Mouse (Mus musculus): ENCODE data around the gene Wrap73.

Gene Wrap73

DNA sequence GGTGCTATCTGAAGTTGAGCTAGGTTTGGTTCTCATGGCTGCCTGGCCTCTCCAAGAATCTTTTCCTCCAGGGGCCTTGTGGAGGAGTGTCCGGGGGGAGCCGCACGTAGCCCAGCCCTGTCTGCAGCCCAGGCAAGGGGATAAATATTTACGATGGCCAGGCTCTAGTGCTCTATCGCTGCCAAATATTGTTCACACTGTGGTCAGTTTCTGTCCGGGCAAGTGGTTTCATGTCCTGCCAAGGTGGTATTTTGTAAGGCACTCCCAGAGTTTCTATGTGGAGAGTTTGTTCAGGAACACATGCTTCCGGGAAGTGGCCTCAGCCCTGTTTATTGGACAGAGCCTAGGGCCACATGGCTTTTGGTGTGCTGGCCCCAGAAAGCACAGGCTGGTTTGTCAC lies 38.8 kb downstream of the Wrap73 start:
- no peak for DNase-seq (ENCODE audit: low spot score in 2 of 2)

DNA sequence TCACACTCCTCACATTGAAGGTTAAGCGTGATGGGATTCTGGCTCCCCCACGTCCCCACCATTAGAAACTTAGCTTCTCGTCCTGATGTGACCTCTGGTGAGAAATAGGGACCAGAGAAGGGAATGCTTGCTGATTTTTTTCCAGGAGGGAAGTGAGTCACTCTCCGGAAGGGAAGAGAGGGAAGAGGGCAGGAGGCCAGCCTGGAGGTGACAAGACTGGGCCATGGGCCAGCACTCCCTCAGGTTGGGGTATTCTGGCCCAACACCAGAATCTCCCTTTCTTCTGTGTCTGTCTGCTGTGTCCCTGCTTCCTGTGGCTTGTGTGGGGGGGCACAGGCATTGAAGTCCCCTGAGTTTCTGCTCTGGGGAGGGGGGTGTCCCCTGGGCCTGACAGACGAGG lies 41.4 kb downstream of the Wrap73 start:
- no peak for DNase-seq (ENCODE audit: low spot score in 2 of 2)

DNA sequence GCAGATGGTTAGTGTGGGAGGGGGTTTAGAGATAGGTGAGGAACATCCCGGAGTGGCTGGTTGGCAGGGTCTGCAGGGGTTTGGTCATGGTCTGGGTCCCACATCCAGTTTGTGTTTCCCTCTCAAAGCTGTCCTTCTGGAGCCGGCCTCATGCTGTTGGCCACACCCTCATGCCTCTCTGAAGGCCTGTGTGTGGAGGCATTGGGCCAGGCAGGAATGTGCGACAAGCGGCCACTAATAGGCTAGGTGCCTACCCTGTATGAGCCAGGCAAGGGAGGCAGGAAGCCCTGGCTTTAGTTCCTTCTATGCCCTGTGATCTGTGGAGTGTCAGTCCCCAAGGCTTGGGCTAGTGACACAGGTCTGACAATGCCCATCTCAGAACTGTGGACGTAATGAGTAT lies 42.8 kb downstream of the Wrap73 start:
- no peak for DNase-seq (ENCODE audit: low spot score in 2 of 2)

DNA sequence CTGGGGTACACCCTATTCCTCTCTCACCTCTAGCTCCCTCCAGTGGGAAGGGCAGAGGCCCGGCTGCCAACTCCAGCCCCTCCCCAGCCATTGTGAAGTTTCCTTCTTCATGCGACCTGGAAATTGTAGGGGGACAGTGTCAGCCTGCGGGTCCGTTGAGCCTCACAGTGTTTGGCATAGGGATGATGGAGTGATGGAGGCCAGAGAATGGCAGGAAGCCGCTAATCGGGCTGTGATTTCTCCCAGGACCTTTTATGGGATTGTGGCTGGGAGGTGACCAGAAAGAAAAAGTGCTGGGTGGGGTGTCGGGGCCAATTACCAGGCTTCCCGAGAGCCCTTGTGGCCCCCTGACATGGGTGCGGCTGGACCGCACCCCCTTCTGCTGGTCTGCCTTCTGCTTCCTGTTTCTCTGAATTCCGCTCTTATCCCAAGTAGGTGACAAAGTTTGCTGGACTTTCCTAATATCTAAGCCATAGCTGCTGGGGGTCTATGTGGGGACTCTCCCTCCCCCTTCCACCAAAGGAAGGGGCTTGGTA lies 43.9 kb downstream of the Wrap73 start:
- no peak for DNase-seq (ENCODE audit: low spot score in 2 of 2)

DNA sequence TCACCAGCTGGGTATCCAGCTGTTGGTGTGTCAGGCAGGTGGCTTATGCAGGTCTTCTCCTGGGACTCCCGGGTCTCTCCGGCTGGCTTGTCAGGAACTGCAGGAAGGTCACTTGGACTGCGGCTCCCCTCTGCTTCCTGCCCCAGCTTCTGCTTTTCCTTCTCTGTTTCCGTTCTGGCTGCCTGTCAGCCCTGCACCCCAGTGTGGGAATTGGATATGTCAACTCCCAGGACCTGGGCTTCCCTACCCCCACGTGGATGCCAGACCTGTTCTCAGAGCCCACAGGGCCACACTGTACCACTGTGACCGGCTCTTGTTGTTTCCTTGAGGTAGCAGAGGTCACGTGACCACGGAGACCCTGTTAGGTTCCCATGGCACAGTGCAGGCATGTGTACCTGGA lies 46.8 kb downstream of the Wrap73 start:
- DNase-seq (ENCODE audit: low spot score in 2 of 2) = no peak

DNA sequence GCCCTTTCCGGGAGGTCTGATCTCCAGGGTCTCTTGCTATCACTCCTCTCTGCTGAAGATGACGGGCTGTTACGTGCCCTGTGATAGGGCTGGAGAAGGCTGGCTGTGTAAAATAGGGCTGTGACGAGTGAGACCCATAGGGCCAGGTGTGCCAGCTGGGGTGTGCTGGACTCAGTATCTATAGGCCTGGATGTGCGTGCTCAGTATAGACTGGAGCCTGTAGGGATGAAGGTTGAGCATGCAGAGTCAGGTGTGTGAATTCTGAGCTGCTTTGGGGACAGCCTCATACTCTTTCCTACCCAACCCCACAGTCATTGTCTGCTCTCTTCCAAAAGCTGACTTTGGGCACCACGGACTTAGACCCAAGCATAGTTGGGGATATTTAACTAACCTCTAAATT lies 55.8 kb downstream of the Wrap73 start:
- DNase-seq (ENCODE audit: low spot score in 2 of 2) = no peak

DNA sequence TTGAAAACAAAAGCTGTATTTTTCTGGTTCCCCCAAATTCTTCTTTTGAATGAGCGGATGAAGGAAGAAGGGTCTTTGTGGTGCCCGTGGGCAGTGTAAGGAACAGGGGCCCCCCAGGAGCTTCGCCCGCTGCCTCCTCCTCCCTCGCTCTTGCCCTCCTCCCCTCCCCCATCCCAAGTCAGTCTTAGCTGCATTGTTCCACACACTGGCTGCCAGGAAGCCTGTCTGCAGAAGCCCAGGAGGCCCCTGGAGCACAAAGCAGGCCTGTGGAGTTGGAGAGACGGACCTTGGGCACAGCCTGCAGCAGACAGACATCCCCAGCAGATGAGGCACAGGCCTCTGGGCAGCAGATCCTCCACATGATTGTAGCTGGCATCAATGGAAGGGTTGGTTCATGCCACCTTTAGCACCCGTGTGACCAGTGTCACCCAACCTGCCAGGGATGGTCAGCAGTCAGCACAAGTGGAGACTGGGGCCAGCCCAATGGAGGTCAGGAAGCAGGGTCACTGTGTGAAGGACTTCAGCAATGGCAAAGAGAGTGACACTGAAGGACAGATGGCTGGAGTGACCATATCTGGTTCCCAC lies 56.3 kb downstream of the Wrap73 start:
- no peak for DNase-seq (ENCODE audit: low spot score in 2 of 2)

DNA sequence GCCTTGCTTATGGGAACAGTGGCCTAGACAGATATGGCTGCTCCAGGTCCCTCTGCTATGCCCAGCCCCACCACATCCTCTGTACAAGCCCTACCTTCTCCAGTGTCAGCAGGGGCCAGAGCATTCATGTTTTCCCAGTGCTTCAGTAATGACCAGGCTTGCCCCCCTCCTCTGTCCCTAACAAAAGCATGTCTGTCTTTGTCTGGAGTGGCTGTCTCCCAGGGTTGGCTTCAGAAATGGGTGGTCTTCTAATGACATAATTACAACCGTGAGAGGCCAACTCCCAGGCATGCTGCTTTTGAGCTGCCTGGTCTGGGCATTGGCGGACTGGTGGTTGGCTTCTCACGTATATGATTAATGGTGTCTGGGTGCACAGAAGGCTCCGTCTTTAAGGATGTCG lies 59.3 kb downstream of the Wrap73 start:
- DNase-seq (ENCODE audit: low spot score in 2 of 2) = no peak

DNA sequence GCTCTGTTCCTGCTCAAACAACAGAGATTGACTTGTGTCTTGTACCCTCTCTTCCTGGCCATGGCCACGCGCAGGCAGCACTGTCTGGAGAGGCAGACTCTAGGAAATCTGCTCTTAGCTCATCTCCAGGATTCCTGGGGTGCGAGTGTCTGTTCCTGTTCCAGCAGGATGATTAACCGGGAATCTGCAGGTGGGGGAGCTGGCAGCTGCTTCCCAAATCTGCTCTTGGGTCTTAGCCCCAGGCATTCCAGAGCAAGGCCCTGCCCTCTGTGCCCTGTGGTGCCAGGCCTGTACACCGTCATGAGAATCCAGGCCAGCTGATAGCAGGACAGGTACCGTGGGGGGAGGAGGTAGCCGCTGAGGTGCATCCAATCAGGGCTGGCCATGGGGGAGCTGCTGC lies 62.4 kb downstream of the Wrap73 start:
- DNase-seq (ENCODE audit: low spot score in 2 of 2) = no peak

DNA sequence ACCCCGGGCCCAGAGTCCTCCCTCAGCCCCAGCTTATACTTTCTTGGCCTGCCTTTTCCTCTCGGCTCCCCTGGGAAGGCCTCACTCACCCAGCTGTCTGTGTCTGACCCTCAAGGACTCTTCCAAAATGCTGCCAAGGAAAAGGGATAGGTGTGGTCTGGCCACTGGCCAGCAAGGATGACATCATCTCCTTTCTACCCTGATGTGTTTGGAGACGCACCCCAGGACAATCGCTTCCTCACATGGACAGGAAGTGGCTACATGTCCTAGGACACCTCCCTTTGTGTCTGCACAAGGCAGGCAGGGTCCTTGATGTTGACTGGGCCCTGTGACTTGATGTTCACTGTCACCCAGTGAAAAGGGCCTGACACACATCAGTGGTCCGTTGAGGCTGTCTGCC lies 63.2 kb downstream of the Wrap73 start:
- DNase-seq (ENCODE audit: low spot score in 2 of 2) = no peak

DNA sequence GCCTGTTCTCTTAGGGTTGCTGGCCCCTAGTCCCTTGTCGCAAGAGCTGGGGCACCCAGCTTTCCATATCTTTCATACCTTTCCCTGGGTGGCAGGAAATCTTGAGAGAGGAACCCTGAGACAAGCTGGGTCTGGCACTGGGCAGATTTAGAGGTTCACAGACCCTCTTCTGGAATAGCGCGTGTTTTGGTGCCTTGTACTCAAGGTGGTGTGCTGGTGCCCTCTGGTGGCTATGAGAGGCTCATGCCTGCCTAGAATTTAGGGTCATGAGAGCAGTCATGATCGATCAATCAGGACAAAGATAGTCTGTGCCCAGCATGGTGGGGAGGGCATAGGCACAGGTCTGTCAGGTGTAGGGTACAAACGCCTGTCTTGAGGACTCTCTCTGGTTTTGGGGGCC lies 65.1 kb downstream of the Wrap73 start:
- DNase-seq (ENCODE audit: low spot score in 2 of 2) = peak; percentile 44 to 70

DNA sequence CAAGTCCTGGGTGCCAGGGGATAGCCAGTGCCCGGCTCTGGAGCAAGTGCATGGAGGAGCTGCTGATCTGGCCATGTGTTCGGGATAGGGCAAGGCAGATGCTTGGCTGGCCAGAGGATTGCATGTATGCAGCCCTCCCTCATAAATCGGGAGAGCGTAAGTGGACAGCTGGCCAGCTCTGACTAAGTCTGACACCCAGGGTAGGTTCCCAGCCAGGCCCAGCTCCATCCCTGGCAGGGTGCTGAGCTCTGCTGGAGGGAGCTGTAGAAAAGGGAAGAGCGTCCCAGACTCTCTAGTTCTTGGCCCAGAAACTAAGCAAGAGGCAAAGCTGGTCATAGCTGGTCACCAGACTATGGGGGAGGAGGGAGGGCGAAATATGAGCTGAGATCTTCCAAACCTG lies 66.9 kb downstream of the Wrap73 start:
- DNase-seq (ENCODE audit: low spot score in 2 of 2) = no peak

DNA sequence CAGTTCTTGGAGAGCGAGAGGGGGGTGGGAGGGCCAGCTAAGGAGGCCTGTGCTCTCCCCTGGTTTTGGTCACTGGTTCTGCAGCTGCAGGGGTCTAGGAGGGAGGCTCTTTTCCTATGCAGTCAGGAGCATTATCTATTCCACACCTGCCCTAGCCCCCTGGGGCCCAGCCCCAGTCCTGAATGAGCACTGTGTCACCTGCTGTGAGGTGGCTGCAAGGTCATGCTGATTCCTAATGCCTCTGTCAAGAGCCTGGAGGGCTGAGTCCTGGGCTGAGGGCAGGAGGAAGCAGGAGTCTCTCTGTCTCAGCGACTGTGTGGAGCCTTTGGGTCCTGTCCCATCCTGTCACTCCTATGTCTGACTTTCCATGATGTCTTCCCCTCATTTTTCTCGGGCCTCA lies 67.7 kb downstream of the Wrap73 start:
- no peak for DNase-seq (ENCODE audit: low spot score in 2 of 2)

DNA sequence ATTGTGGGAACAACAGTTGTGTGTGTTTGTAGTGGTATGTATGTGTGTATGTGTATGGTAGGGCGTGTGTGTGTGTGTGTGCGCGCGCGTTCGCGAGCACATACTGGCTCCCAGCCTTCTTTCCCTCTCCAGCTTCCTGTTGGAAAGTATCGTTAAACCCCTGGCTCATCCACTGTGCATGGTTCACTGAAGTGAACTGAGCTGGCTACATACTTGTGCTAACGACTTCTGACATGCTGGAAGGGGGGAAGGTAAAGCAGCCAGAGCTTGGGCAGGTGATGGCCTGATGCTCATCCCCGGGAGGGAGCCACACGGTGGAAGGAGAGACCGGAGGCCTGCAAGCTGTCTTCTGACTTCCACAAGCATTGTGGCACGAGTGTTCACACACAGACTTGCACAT lies 69.3 kb downstream of the Wrap73 start:
- no peak for DNase-seq (ENCODE audit: low spot score in 2 of 2)

DNA sequence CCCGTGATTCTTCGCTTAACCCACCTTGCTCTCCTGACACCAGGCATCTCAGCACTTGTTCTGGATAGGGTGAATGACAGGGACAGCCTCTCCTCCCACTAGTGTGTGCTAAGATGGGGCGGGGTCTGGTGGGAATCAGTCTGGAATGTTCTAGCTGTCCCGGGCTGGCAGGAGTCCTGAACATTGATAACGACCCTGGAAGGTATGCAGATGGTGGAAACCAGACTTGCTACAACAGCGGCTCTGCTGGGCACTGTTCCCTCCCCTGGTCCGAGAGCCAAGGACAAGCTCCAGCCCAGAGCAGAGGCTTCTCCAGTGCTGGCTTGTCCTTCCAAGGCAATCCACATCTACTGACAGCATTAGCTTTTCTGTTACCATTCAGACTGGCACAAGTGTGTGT lies 71.4 kb downstream of the Wrap73 start:
- DNase-seq (ENCODE audit: low spot score in 2 of 2) = no peak

DNA sequence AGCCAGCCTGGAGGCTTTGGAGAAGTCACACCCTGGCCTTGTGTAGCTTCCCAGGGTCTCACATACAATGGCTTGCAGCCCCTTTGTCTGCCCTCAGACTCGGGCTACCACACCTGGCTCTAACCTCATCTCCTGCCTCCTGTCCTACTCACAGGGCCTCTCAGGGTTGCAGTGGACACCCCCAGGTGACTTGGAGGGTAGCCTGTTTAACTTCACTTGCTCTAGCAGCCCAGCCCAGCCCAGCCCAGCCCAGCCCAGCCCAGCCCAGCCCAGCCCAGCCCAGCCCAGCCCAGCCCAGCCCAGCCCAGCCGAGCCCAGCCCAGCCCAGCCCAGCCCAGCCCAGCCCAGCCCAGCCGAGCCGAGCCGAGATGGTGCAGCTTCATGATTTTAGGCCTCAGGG lies 71.9 kb downstream of the Wrap73 start:
- DNase-seq (ENCODE audit: low spot score in 2 of 2) = no peak

All from cerebellum, postnatal 4 days (tissue).